Mouse (Mus musculus) left cerebral cortex, adult 2 months (tissue): ENCODE measurements at regions not wholly inside any gene's neighbourhood (a gene's known extent, or its start where the extent isn't known, plus 50 kb on each side); places are given as distances from the start of the nearest gene placed in this dataset.

Experiments used
- DNase-seq, 2 experiments: peaks; one replicate each; pipeline ENCODE4 v3.0.0; 2021 to 2022; ENCODE audit warnings: low spot score in 2 of 2, mixed read lengths in 1 of 2; ENCODE audit errors: extremely low spot score in 1 of 2
- H3K27ac ChIP-seq: fragments of 200-600 bp; 2 replicates; pipeline ENCODE4 v1.8.1; 2022
- H3K4me3 ChIP-seq: fragments of 200-600 bp; 2 replicates; pipeline ENCODE4 v1.8.1; 2022
- CTCF ChIP-seq: fragments of 200-600 bp; IDR thresholded peaks from 2 replicates; pipeline ENCODE4 v1.8.1; 2022; ENCODE audit warnings: antibody characterized with exemption, mild to moderate bottlenecking, moderate library complexity
- intact Hi-C: fragments of 180-260 bp; cut with DNase I; formaldehyde crosslinking; loops from one replicate; pipeline ENCODE4 v1.15.1; 2025

GRCm38 (mm10) chr14:76641752-76642529 lies 85.3 kb upstream of the Serp2 start:
- no peak for DNase-seq
- TF ChIP-seq CTCF: no peak
- H3K27ac ChIP-seq: no peak overlapping the region
- H3K4me3 ChIP-seq: no peak overlapping the region
- intact Hi-C loops: no loop called here

GRCm38 (mm10) chr14:76633170-76633569 lies 76.5 kb upstream of the Serp2 start:
- intact Hi-C loops: no loop called here
- no peak for TF ChIP-seq CTCF
- DNase-seq: no peak
- H3K4me3 ChIP-seq: no peak overlapping the region
- no peak overlapping the region for H3K27ac ChIP-seq

- no peak for TF ChIP-seq CTCF
- Histone ChIP-seq H3K4me3 (no peak overlapping the region), H3K27ac (no peak overlapping the region)
- no peak for DNase-seq
- intact Hi-C loops: no loop called here
Measured at GRCm38 (mm10) chr14:76632763-76633162, 76.1 kb upstream of the Serp2 start.

- intact Hi-C loops: loop anchor here (2.0 kb wide), 1 partner anchor 21 kb away; no protein-coding TSS in a partner anchor
- no peak for DNase-seq
- Histone ChIP-seq H3K4me3 (no peak overlapping the region), H3K27ac (no peak overlapping the region)
- TF ChIP-seq CTCF: no peak
Measured at GRCm38 (mm10) chr14:76631740-76632139, 75.1 kb upstream of the Serp2 start.

- Histone ChIP-seq H3K27ac (no peak overlapping the region), H3K4me3 (no peak overlapping the region)
- intact Hi-C loops: loop anchor here (2.0 kb wide), 1 partner anchor 20 kb away; no protein-coding TSS in a partner anchor
- no peak for DNase-seq
- no peak; the same call in 1 of the 2 replicates for TF ChIP-seq CTCF
Measured at GRCm38 (mm10) chr14:76631181-76631580, 74.5 kb upstream of the Serp2 start.

GRCm38 (mm10) chr14:76629913-76630478 lies 73.3 kb upstream of the Serp2 start:
- TF ChIP-seq CTCF: no peak
- intact Hi-C loops: loop anchor here (2.0 kb wide), 1 partner anchor 19 kb away; no protein-coding TSS in a partner anchor
- H3K4me3 ChIP-seq: no peak overlapping the region
- no peak overlapping the region for H3K27ac ChIP-seq
- no peak for DNase-seq

GRCm38 (mm10) chr14:76628182-76628892 lies 71.6 kb upstream of the Serp2 start:
- Histone ChIP-seq H3K4me3 (no peak overlapping the region), H3K27ac (0 out of 2 replicates have a peak overlapping the region, but pooled peaks have one; percentile 24)
- peak in 1 of 2 experiments; percentile 36 for DNase-seq
- no peak for TF ChIP-seq CTCF
- intact Hi-C loops: no loop called here

GRCm38 (mm10) chr14:76625589-76626368 lies 69.1 kb upstream of the Serp2 start:
- intact Hi-C loops: no loop called here
- H3K27ac ChIP-seq: peak overlapping the region; percentile 41

GRCm38 (mm10) chr14:76624626-76625378 lies 68.1 kb upstream of the Serp2 start:
- H3K4me3 ChIP-seq: no peak overlapping the region

More at GRCm38 (mm10) chr14:76625589-76626368, 69.1 kb upstream of the Serp2 start:
- H3K4me3 ChIP-seq: no peak overlapping the region
- no peak for TF ChIP-seq CTCF
- no peak for DNase-seq

GRCm38 (mm10) chr14:76623371-76623988 lies 66.8 kb upstream of the Serp2 start:
- TF ChIP-seq CTCF: no peak
- Histone ChIP-seq H3K4me3 (no peak overlapping the region), H3K27ac (peak overlapping the region; percentile 80)
- intact Hi-C loops: no loop called here
- no peak for DNase-seq

More at GRCm38 (mm10) chr14:76624626-76625378, 68.1 kb upstream of the Serp2 start:
- no peak for TF ChIP-seq CTCF
- intact Hi-C loops: no loop called here
- H3K27ac ChIP-seq: peak overlapping the region; percentile 41; the same call in 1 of the 2 replicates
- no peak for DNase-seq
